Mouse (Mus musculus): ENCODE measurements around the gene Akt1. TPM values are rescaled to one million over a fixed set of nuclear protein-coding genes. Genes with fewer than 3 reads are reported as not detected.

Akt1 gene
- polyA plus RNA-seq, 1 experiment from 2014 or later: 41.9 TPM

DNA sequence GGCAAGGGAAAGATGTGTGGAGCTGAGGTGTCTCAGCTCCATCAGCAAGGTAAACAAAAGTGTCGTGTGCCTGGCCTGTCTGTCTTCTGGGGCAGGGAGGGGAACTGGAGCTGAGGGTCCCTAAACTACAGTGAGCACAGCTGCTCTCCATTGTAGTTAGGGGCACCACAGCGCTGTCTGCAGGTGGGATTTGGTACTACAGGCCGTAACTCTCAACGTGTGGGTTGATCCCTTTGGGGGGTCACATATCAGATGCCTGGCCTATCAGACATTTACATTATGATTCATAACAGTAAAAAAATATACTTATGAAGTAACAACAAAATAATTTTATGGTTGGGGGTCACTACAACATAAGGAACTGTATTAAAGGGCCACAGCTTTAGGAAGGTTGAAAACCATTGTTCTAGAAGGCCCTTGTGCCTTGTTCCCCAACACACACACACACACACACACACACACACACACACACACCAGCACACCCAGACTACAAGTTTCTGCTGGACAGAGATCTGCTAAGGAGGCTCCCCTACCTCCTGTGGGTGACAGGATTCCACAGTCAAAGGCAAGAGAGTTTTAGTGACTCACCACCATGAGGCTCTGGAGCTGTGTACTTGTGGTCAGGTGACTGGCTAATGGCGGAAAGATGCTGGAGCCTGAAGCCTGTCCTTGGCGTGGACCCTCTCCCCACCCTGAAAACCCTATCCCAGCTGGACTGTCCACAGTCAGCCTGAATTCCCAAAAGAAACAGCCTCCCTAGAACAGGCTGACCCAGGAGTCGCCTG is 47.4 kb downstream of the Akt1 start:
- 64% methylated on average over 7 of the region's 7 CpGs for WGBS
- DNase-seq (ENCODE audit: extremely low spot score, low spot score): no peak
- Histone ChIP-seq H3K9me3 (no peaks in the 10 kb centered on the region), H3K36me3 (replicated peaks) (no peaks in the 10 kb centered on the region), H3K27ac (no peak overlapping the region), H3K27me3 (ENCODE audit: poor library complexity, severe bottlenecking) (peaks cover 14% of the 10 kb centered on the region), H3K4me1 (peaks cover 42% of the 10 kb centered on the region), H3K4me3 (no peak overlapping the region)

DNA sequence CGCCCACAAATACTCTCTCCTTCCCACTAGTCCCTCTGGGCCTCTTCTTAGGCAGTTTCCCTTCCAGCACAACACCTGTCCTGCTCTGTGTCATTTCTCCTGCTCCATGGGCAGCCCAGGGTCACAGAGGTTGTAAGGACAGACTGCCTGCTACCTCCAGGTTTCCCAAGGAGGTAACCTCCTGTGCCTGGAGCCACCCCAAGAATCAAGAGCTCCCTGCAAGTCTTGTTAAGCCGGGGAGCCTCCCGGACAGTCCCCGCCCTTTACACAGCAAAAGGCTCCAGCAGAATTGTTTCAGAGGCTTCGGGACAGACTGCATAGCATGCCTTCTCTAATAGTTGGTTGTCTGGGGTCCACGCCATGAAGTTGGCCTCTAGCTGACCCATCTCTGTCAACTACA is 48.2 kb downstream of the Akt1 start:
- peaks cover 41% of the 10 kb centered on the region for H3K4me1 ChIP-seq
- WGBS: 84% methylated on average over 6 of the region's 6 CpGs

DNA sequence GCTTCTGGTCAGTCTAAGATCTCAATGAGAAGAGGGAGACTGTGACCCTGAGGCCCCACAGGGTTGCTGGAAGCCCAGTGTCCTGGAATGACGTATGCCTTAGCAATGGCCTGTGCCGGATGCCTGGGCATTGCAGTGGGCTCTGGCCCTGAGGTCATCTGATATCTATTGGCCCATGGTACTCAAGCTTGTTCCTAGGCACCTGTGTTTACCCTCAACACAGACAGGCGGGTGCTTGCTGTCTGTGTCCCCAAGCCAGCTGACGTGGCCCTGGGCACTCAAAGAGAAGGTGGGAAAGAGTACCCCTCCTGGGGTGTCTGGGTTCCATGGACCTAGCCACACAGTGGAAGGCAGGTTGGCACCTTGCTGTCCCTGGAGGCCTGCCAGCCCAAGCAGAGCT is 49.0 kb downstream of the Akt1 start:
- no peak for DNase-seq (ENCODE audit: extremely low spot score, low spot score)
- H3K27ac ChIP-seq: no peak overlapping the region
- peaks cover 44% of the 10 kb centered on the region for H3K4me1 ChIP-seq
- H3K36me3 ChIP-seq (replicated peaks): no peaks in the 10 kb centered on the region
- 88% methylated on average over 4 of the region's 4 CpGs for WGBS
- H3K4me3 ChIP-seq: no peak overlapping the region
- H3K27me3 ChIP-seq (ENCODE audit: poor library complexity, severe bottlenecking): peaks cover 29% of the 10 kb centered on the region
- H3K9me3 ChIP-seq: no peaks in the 10 kb centered on the region

More for the DNA sequence above, 48.2 kb downstream of the Akt1 start:
- no peak overlapping the region for H3K27ac ChIP-seq
- DNase-seq (ENCODE audit: extremely low spot score, low spot score): no peak
- H3K9me3 ChIP-seq: no peaks in the 10 kb centered on the region
- no peak overlapping the region for H3K4me3 ChIP-seq
- H3K27me3 ChIP-seq (ENCODE audit: poor library complexity, severe bottlenecking): peaks cover 23% of the 10 kb centered on the region
- H3K36me3 ChIP-seq (replicated peaks): no peaks in the 10 kb centered on the region

DNA sequence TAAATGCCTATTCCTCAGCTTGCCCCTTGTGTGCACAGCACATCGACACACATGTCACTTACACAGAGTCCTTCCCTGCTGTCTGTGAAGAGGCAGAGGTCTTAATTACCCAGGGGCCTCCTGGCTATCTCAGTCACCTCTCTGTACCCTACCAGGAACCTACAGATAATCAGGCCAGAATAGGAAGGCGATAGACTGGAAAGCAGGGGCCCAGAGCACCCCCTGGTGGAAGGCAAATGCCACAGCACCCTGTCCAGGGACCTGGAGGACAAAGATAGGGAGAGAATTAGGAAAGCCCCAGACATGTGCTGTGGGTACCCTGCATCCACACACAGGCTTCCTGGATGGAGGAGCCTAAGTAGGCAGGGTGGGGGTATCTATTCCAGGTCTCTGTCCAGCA is 50.9 kb downstream of the Akt1 start:
- H3K4me3 ChIP-seq: no peak overlapping the region
- 19% methylated on average over 2 of the region's 2 CpGs for WGBS
- H3K27me3 ChIP-seq (ENCODE audit: poor library complexity, severe bottlenecking): peaks cover 44% of the 10 kb centered on the region
- no peaks in the 10 kb centered on the region for H3K36me3 ChIP-seq (replicated peaks)
- peaks cover 55% of the 10 kb centered on the region for H3K4me1 ChIP-seq
- H3K9me3 ChIP-seq: no peaks in the 10 kb centered on the region
- DNase-seq (ENCODE audit: extremely low spot score, low spot score): peak; percentile 71
- peak overlapping the region; percentile 20; the same call in 1 of the 2 replicates for H3K27ac ChIP-seq

DNA sequence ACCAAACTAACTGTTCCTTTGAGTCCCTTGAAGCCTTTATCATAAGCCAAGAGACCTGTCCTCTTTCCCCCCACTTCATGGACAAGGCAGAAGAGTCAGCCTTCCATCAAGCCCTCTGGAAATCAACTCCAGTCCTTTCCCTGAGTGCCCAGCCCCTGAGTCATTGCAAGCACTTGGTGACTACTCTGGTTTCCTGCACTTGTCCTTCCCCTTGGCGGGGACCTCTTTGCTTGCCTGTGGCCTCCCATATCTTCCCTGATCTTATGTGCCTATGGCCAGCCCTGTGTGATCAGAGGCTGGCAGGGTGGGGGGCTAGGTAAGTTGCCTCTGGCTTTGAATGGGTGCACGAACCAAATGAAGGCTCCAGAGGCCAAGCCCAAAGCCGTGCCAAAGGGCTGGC is 52.8 kb downstream of the Akt1 start:
- 89% methylated on average over 3 of the region's 3 CpGs for WGBS
- peaks cover 51% of the 10 kb centered on the region for H3K27me3 ChIP-seq (ENCODE audit: poor library complexity, severe bottlenecking)
- no peaks in the 10 kb centered on the region for H3K36me3 ChIP-seq (replicated peaks)
- DNase-seq (ENCODE audit: extremely low spot score, low spot score): no peak
- H3K4me1 ChIP-seq: peaks cover 61% of the 10 kb centered on the region
- no peak overlapping the region for H3K27ac ChIP-seq
- no peak overlapping the region for H3K4me3 ChIP-seq
- no peaks in the 10 kb centered on the region for H3K9me3 ChIP-seq

DNA sequence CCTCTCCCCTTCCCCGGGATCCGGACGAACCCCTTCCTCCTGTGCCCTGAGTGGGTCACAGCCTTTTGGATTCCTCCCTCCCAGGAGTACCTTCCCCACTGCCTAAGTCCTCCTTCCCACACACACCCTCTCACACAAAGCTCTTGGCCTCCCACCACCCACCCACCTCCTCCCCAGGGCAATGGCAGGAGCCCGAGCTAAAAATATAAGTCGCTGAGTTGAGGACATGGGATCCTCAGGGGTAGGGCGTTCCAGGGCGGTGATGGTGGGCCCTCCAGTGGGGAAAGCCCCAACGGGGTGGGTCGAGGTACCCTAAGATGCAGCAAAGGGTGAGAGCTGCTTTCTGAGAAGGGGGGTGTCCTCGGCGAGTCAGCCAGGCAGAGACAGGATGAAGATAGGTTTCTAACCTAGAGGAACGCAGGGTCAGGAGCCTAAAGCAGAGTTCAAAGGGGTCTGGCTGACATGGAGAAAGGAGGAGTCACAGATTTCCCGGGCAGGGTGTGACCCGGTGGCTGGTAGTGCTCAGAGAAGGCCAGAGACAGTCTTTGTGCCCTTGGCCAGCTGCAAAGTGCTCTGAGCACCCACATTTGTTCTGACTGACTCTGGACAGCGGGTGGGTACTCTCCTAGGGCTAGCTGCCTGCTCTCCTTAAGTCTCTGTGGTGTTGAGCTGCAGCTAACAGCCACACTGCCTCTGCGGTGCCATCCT is 54.2 kb downstream of the Akt1 start:
- Histone ChIP-seq H3K4me3 (peak overlapping the region; percentile 55), H3K27me3 (ENCODE audit: poor library complexity, severe bottlenecking) (peaks cover 51% of the 10 kb centered on the region), H3K4me1 (peaks cover 56% of the 10 kb centered on the region), H3K9me3 (no peaks in the 10 kb centered on the region), H3K36me3 (replicated peaks) (no peaks in the 10 kb centered on the region), H3K27ac (peak overlapping the region; percentile 69)
- 12% methylated on average over 16 of the region's 16 CpGs for WGBS
- DNase-seq (ENCODE audit: extremely low spot score, low spot score): no peak

DNA sequence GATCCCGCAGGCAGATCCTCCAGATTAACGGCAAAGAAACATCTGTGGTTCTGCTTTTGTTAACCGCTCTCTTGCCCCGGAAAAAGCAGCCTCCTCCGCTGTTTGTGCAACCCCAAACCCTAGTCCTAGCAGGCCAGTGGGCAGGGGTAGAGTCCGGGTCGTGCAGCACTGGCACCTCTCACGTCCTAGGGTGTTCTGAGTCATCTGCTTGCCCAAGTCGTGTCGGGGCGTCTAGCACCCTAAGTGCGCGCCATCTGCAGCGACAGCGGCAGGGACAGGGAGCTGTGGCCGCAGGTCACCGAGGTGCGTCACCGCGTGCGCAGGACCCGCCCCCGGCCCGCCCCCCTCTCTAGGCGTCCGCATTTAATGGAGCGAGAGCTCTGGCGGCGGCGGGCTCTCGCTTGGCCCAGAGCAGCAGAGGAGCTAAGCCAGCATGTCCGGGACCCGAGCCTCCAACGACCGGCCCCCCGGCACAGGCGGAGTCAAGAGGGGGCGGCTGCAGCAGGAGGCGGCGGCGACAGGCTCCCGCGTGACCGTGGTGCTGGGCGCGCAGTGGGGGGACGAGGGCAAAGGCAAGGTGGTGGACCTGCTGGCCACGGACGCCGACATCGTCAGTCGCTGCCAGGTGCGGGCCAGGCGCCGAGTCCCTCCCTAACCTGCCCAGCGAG is 54.9 kb downstream of the Akt1 start, which contains the start of gene Adssl1:
Adssl1 (plus strand) TSS at position 360 of the 668 bp plus-strand sequence.
- under 1% methylated on average over 56 of the region's 56 CpGs for WGBS
- DNase-seq (ENCODE audit: extremely low spot score, low spot score): peak; percentile 68

DNA sequence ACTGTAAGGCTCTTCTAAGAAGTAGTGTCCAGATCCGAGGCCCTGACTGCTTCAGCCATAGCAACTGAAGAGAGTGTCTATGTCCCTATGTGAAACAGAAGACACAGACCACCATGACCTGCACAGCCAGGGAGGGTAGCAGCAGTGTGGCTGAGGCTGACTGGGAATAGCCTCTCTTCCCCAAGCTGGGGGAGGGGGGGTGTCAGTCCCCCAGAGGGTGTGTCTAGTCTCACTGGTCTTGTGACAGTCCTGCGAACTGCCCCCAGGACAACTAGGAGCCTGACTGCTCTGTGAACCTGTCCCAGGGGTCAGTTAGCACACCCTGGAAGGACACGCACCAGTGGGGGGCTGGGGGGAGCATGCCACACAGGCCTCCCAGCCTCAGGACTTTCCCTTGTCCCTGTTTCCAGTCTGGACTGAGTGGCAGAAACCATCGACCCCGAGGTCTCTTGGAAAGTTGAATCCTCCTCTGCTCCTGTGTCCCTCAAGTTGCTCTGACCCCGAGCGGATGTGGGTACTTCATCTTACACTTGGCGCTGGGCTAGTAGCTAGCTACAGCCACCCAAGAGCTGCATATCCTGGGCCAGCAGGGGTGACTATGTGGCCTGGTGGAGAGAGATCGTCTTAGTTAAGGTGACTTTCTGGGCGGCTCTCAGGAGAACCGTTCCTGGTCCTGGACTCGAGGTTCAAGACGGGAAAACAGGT is 55.6 kb downstream of the Akt1 start:
- WGBS: 19% methylated on average over 13 of the region's 13 CpGs
- H3K4me3 ChIP-seq: peak overlapping the region; percentile 55
- peaks cover 51% of the 10 kb centered on the region for H3K27me3 ChIP-seq (ENCODE audit: poor library complexity, severe bottlenecking)
- H3K9me3 ChIP-seq: no peaks in the 10 kb centered on the region
- peak; percentile 26 for DNase-seq (ENCODE audit: extremely low spot score, low spot score)
- H3K36me3 ChIP-seq (replicated peaks): no peaks in the 10 kb centered on the region
- H3K4me1 ChIP-seq: peaks cover 54% of the 10 kb centered on the region
- peak overlapping the region; percentile 69; the same call in 1 of the 2 replicates for H3K27ac ChIP-seq

More for the DNA sequence above, 54.9 kb downstream of the Akt1 start, which contains the start of gene Adssl1:
- H3K27ac ChIP-seq: peak within 1 kb of the TSS; percentile 69
- H3K27me3 ChIP-seq (ENCODE audit: poor library complexity, severe bottlenecking): peaks cover 51% of the 10 kb centered on the region
- peaks cover 59% of the 10 kb centered on the region for H3K4me1 ChIP-seq
- peak within 1 kb of the TSS; percentile 55 for H3K4me3 ChIP-seq
- H3K9me3 ChIP-seq: no peaks in the 10 kb centered on the region
- no peaks in the 10 kb centered on the region for H3K36me3 ChIP-seq (replicated peaks)

DNA sequence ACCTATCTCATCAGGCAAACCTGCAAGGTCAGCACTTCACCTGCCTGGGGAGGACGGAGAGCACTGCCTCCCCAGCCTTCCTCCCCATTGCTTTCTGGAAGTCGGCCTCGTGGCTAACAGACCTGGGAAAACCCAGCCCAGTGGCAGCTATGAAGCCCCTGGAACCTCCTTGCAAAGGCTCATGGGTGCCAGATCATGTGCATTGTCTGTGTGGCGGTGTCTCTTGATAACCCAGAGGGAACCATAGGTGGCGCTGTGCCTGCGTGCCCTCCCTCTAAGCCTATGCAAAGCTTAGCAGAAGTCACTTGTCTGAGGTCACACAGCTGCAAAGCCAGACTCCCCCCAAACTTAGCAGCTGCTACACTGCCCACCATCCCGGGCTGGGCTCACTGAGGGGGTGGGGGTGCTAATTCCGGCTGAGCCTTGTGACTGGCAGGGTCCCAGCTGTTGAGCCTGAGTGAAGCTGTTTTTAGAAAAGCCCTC is 56.7 kb downstream of the Akt1 start:
- WGBS: 13% methylated on average over 8 of the region's 8 CpGs
- H3K4me1 ChIP-seq: peaks cover 42% of the 10 kb centered on the region
- peaks cover 49% of the 10 kb centered on the region for H3K27me3 ChIP-seq (ENCODE audit: poor library complexity, severe bottlenecking)

DNA sequence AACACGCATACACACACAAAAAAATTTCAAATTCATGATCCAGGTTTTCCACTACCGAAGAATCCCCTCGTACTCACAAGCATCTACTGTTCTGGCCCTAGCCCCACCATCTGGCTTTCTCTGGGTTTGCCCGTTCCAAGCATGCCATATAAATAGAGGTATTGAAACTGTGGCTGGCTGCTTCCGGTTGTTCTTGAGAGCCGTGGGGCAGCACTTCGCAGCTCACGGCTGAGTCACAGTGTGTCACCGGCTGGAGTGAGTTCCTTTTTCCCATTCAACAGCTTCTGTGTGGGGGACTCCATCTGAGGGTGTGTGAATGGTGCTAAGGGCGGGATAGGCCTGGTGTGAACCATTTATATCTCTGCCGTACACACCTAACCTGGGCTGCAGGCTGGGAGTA is 57.5 kb downstream of the Akt1 start:
- no peak overlapping the region for H3K27ac ChIP-seq
- no peak for DNase-seq (ENCODE audit: extremely low spot score, low spot score)
- peaks cover 41% of the 10 kb centered on the region for H3K27me3 ChIP-seq (ENCODE audit: poor library complexity, severe bottlenecking)
- H3K4me3 ChIP-seq: no peak overlapping the region
- H3K9me3 ChIP-seq: no peaks in the 10 kb centered on the region
- WGBS: 91% methylated on average over 11 of the region's 11 CpGs
- H3K4me1 ChIP-seq: peaks cover 39% of the 10 kb centered on the region
- no peaks in the 10 kb centered on the region for H3K36me3 ChIP-seq (replicated peaks)

More for the DNA sequence above, 56.7 kb downstream of the Akt1 start:
- 0 out of 2 replicates have a peak overlapping the region, but pooled peaks have one; percentile 32 for H3K27ac ChIP-seq
- H3K4me3 ChIP-seq: no peak overlapping the region
- no peaks in the 10 kb centered on the region for H3K9me3 ChIP-seq
- peak; percentile 76 for DNase-seq (ENCODE audit: extremely low spot score, low spot score)
- no peaks in the 10 kb centered on the region for H3K36me3 ChIP-seq (replicated peaks)

DNA sequence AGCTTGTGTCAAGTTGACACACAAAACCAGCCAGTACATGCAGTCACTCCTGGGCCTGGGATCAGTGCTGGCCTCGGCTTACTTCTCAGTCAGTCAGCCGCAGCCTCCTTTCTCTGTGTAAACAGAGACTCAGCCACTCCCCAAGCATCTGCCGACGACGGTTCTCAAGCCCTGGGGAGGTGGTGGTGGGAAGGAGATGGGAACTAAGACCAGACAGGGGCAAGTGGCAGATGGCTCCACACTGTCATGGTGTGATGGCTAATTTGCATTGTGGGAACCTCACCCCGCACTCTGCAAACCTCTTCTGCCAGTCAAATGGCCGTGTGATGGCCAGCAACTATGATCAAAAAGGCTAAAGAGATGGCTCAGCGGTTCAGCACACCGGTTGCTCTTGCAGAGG is 58.0 kb downstream of the Akt1 start:
- no peak overlapping the region for H3K4me3 ChIP-seq
- H3K9me3 ChIP-seq: no peaks in the 10 kb centered on the region
- 70% methylated on average over 9 of the region's 9 CpGs for WGBS
- DNase-seq (ENCODE audit: extremely low spot score, low spot score): no peak
- peaks cover 36% of the 10 kb centered on the region for H3K27me3 ChIP-seq (ENCODE audit: poor library complexity, severe bottlenecking)
- H3K4me1 ChIP-seq: peaks cover 39% of the 10 kb centered on the region
- no peaks in the 10 kb centered on the region for H3K36me3 ChIP-seq (replicated peaks)
- H3K27ac ChIP-seq: no peak overlapping the region

DNA sequence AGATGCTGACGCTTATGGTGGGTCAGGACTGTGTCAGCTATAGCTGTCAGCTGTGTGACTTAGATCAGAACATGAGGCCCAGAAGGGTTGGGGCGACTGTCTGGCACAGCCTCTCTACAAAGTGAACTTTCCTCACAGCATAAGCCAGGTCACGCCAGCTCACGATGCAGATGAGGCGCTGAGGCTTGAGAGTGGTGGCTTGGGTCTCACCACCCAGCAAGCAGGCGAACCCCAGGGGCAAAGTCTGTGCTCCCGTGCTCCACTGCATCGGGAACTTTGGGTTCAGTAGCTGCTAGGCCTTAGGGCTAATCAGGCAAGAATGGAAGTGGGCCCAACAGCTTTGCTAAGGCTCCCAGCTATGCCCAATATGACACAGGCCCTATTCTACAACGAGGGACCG is 65.7 kb downstream of the Akt1 start:
- DNase-seq (ENCODE audit: extremely low spot score, low spot score): no peak
- Histone ChIP-seq H3K9me3 (no peaks in the 10 kb centered on the region), H3K4me3 (no peak overlapping the region), H3K27ac (no peak overlapping the region; the same call in 1 of the 2 replicates), H3K27me3 (ENCODE audit: poor library complexity, severe bottlenecking) (no peaks in the 10 kb centered on the region), H3K36me3 (replicated peaks) (peaks cover 2% of the 10 kb centered on the region; the same call in 1 of the 2 replicates), H3K4me1 (peaks cover 11% of the 10 kb centered on the region)
- WGBS: 93% methylated on average over 10 of the region's 10 CpGs
